Mouse (Mus musculus): ENCODE measurements around the gene Ppp1r15a.

- TF ChIP-seq CTCF (IDR thresholded peaks at IDR 0.05; ENCODE audit: borderline replicate concordance, extremely low read depth, insufficient read depth, insufficient read length) (no peak), POLR2A (IDR thresholded peaks at IDR 0.05; ENCODE audit: borderline replicate concordance, extremely low read depth, insufficient read depth, insufficient read length, poor library complexity, severe bottlenecking) (no peak)
These were observed 12.3 kb upstream of the Ppp1r15a start for GRCm38 (mm10) chr7:45538163-45539041.

Measured in brain, embryonic 14.5 days (tissue).